Mouse (Mus musculus): ENCODE results near the gene Samsn1. TPM values are rescaled to one million over a fixed set of nuclear protein-coding genes. Genes with fewer than 3 reads are reported as not detected.

Samsn1 gene
- polyA plus RNA-seq, 1 experiment from 2014 or later: not detected

DNA sequence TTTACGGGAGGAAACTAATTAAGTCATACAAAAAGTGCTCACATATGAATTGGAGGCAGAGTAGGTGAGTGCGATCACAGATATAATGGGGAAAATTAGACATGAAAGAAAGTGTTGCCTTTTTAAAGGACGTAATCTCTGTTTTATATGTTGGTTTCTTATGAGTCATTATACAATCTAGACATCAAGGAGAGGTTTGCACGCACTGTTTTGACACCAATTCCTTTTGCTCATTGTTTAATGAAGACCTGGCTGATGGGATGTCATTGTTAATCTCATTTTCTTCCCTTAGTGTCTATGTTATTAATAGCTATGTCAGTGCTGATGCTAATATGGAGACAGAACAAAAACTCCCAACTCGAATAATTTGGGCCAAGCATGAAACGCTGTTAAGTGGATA lies 20.3 kb downstream of the Samsn1 start:
- in situ Hi-C loops (cut with MboI; ENCODE audit: low pct_unique_long_range_greater_than_20kb): no loop called here
- no peak for TF ChIP-seq CTCF (IDR thresholded peaks at IDR 0.05)
- ChIA-PET POLR2A (no interaction called here), CTCF (no interaction called here)
- H3K27me3 ChIP-seq: peaks cover 4% of the 10 kb centered on the region
- DNase-seq (ENCODE audit: low read depth, low spot score) (no peak), ATAC-seq (no peak)

DNA sequence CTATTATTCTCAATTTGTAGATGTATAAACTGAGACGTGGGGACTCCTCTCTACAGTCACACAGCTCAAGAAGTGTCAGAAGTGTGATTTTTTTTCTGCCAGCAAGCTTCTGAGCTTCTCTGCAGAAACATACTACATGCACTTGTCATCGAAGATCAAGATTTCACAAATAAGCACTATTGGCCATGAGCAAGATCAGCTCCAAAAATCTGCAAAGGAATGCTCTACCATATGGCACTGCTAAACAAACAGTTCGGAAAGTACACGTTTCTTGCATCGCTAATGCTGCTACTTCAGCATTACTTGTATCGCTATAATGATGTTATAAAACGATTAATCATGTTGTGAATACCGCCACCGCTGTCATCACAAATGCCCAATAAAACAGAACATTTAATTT lies 22.0 kb downstream of the Samsn1 start:
- TF ChIP-seq CTCF (IDR thresholded peaks at IDR 0.05): no peak
- no peak for ATAC-seq

DNA sequence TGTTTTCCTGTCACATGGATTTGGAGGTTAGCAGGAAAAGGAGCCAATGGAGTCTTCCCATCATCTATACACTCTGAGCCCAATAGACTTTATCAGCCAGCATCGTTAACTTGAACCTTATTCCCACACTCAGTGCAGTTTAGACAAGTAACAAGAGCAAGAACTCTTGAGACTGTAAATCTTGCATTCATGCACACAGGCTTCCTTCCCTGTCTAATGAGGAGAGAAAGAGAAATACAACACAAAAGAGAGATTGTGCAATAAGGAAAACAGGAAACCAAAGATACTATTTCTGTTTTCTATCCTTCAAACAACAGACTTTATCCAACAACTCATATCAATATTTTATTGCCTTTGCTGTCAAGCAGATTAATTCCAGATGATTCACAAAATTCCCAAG lies 31.9 kb downstream of the Samsn1 start:
- H3K27me3 ChIP-seq: no peaks in the 10 kb centered on the region
- ChIA-PET CTCF (no interaction called here), POLR2A (no interaction called here)
- no peak for ATAC-seq
- DNase-seq (ENCODE audit: low read depth, low spot score): no peak
- in situ Hi-C loops (cut with MboI; ENCODE audit: low pct_unique_long_range_greater_than_20kb): no loop called here
- no peak for TF ChIP-seq CTCF (IDR thresholded peaks at IDR 0.05)

More for the DNA sequence above, 22.0 kb downstream of the Samsn1 start:
- in situ Hi-C loops (cut with MboI; ENCODE audit: low pct_unique_long_range_greater_than_20kb): no loop called here
- POLR2A ChIA-PET: no interaction called here
- DNase-seq (ENCODE audit: low read depth, low spot score): no peak
- CTCF ChIA-PET: no interaction called here
- peaks cover 4% of the 10 kb centered on the region for H3K27me3 ChIP-seq

DNA sequence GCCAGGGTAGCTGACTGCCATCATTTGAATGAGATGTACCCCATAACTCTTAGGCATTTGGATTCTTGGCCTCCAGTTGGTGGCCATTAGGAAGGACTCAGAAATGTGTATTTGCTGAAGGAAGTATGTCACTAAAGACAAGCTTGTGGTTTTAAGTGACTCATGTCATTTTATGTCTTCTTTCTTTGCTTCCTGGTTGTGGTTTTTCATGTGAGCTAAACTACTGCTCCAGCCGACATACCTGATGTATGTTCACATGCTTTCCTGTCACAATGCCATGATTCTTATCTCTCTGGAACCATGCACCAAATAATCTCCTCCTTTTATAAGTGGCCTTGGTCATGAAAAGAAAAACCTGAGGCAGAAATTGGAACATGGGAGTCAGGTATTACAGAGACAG lies 38.2 kb downstream of the Samsn1 start:
- ChIA-PET POLR2A (no interaction called here), CTCF (no interaction called here)
- TF ChIP-seq CTCF (IDR thresholded peaks at IDR 0.05): no peak
- in situ Hi-C loops (cut with MboI; ENCODE audit: low pct_unique_long_range_greater_than_20kb): no loop called here
- no peaks in the 10 kb centered on the region for H3K27me3 ChIP-seq
- no peak for ATAC-seq
- no peak for DNase-seq (ENCODE audit: low read depth, low spot score)

DNA sequence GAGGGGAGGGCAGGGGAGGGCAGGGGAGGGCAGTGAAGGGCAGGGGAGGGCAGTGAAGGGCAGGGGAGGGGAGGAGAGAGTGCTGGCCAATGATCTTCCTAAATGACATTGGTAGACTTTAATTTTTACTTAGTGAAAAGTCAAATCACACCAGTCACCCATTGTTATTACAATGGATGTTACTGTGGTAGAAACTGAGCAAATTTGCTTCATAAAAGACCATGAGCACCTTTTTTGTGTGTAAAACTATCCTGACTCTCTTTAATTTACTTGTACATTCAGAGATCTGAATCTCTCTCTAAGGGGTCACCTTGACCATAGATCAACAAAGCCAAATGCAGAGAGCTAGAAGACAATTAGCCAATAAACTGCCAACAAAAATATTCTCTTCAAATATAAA lies 42.7 kb downstream of the Samsn1 start:
- ChIA-PET POLR2A (no interaction called here), CTCF (no interaction called here)
- DNase-seq (ENCODE audit: low read depth, low spot score) (no peak), ATAC-seq (no peak)
- no peaks in the 10 kb centered on the region for H3K27me3 ChIP-seq
- TF ChIP-seq CTCF (IDR thresholded peaks at IDR 0.05): no peak
- in situ Hi-C loops (cut with MboI; ENCODE audit: low pct_unique_long_range_greater_than_20kb): no loop called here

DNA sequence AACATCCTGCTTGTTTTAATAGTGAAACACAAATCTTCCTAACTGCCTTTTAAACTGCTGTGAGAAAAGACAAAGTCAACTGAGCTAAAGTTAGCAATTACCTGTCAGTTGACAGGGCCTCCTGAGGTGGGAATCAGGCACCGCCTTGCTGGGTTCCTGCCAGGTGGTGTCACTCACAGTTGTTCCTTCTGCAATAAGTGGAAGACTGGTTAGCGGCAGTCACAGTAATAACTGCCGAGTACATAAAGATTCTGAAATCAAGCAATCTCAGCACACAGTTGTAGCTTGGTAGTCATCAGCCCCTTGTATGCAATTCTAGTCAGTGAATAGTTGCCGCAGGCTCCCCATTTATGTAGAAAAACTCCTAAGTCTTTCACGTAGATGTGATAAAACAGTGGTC lies 44.3 kb downstream of the Samsn1 start:
- no peak for TF ChIP-seq CTCF (IDR thresholded peaks at IDR 0.05)
- CTCF ChIA-PET: no interaction called here
- DNase-seq (ENCODE audit: low read depth, low spot score): no peak
- in situ Hi-C loops (cut with MboI; ENCODE audit: low pct_unique_long_range_greater_than_20kb): no loop called here
- POLR2A ChIA-PET: no interaction called here
- no peak for ATAC-seq
- H3K27me3 ChIP-seq: no peaks in the 10 kb centered on the region

DNA sequence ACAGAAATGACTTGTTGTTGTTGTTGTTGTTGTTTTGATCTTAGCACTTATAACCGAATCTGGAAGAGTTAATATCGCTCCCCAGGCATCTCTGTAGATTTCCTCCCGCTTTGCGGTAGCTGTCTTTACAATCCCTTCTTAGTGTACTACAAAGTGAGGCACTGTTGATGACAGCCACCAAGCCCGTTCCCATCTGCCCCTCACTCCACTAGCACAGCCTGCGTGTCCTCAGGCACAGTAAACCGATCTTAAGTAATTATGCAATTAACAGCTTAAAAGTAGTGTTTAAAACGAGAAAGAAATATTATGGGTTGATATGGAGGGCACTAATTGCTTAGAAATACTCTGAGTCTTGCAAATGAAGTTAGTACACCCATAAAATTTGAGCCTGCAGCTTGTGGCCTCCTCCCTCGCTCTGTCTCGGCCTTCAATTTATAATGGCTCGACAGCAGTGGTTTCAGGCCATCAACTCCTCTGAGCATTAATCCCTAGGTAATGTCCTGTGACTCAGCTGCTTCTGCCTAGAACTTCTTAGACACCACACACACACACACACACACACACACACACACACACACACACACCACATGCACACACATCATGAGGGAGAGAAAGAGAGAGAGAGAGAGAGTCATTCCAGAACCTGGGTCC lies 46.3 kb downstream of the Samsn1 start:
- no peak for ATAC-seq
- in situ Hi-C loops (cut with MboI; ENCODE audit: low pct_unique_long_range_greater_than_20kb): no loop called here
- no peaks in the 10 kb centered on the region for H3K27me3 ChIP-seq
- no peak for TF ChIP-seq CTCF (IDR thresholded peaks at IDR 0.05)
- DNase-seq (ENCODE audit: low read depth, low spot score): no peak
- CTCF ChIA-PET: no interaction called here
- POLR2A ChIA-PET: no interaction called here

DNA sequence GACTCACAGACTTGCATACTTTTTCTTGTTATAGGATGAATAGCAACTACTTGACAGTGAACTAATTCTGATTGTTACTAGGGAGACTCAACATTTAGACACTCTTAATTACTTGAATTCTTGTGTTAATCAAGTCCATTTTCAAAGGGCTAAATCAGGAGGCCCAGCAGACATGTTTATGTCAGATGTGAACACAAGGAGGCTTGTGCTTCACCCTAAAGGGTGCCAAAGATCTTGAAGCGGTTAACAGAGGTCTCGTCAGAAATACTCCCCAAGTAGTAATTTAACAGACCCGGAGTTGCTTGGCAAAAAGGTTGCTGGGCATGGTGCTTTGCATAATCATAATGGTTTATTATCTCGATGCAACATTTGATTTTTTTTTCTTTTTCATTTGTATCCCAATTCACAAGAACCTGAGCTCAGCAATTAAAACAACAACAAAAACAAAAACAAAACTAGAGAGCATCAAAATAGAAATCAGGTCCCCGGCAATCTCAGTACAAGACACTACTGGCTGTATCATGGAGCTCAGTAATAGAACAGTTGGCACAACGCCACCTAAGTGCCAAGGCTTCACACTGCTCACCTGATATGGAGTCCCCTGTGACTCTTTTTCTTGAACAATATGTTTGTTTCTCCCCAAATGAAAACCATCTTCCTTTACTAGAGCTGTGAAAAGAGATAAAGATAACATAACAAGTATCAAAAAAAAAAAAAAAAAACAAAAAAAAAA lies 51.6 kb downstream of the Samsn1 start:
- POLR2A ChIA-PET: no interaction called here
- CTCF ChIA-PET: no interaction called here
- in situ Hi-C loops (cut with MboI; ENCODE audit: low pct_unique_long_range_greater_than_20kb): no loop called here

DNA sequence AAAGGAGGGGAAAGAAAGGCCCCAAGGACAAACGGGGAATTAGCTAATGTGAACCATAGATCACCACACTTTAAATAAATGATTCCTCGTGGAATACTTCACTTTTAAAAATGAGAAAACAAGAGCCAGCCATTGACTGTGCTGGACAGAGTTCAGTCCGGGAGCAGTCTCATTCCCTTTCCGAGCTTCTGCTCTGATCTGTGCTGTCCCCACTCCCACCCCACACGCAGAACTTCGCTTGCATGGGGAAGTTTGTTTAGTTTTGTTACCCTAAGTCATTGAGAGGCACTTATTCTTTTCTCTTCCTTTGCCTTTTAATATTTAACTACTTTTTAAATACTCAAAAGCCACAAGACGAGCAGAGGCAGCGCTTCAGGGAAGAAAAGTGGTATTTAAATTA lies 60.1 kb downstream of the Samsn1 start:
- no peak for DNase-seq (ENCODE audit: low read depth, low spot score)
- ATAC-seq: no peak

More for the DNA sequence above, 51.6 kb downstream of the Samsn1 start:
- DNase-seq (ENCODE audit: low read depth, low spot score) (no peak), ATAC-seq (no peak)
- TF ChIP-seq CTCF (IDR thresholded peaks at IDR 0.05): no peak
- H3K27me3 ChIP-seq: no peaks in the 10 kb centered on the region

DNA sequence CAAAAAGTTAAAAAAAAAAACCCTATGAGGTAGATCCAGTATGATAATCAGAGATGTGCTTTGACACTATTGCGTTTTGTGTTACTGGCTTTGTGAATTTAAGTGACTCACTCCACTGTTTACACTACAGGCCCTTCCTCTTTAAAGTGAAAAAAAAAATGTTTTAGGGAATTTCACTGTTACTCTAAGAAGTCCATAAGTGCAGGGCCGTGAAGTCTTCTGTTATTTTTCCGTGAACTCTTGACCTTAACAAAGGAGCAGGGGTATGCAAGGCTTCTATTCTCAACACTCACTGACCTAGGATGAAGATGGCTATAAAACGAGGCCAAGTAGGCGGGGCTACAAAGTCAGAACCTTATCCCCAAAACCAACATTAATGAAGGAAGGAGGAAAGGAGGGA lies 60.6 kb downstream of the Samsn1 start:
- DNase-seq (ENCODE audit: low read depth, low spot score) (no peak), ATAC-seq (no peak)
- in situ Hi-C loops (cut with MboI; ENCODE audit: low pct_unique_long_range_greater_than_20kb): no loop called here
- ChIA-PET POLR2A (no interaction called here), CTCF (no interaction called here)
- TF ChIP-seq CTCF (IDR thresholded peaks at IDR 0.05): no peak
- H3K27me3 ChIP-seq: no peaks in the 10 kb centered on the region

More for the DNA sequence above, 60.1 kb downstream of the Samsn1 start:
- TF ChIP-seq CTCF (IDR thresholded peaks at IDR 0.05): no peak
- ChIA-PET POLR2A (no interaction called here), CTCF (no interaction called here)
- in situ Hi-C loops (cut with MboI; ENCODE audit: low pct_unique_long_range_greater_than_20kb): no loop called here
- no peaks in the 10 kb centered on the region for H3K27me3 ChIP-seq

DNA sequence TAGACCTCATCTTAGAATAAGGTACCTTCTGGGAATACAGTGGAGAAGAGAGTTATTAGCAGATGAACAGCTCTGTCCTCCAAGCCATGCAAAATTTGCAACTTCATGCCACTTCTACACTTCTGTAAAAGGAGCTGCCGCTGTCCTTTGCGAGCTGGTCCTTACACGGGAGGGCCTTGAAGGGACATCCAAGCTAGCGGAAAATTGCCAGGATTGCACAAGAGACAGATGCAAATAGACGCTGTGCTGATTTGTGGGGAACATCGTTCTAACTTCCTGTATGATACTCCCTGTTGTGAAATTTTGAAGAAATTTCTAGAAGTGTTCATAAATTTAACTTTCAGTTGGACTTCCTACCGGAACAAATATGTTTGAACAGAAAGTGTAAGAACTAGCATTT lies 61.0 kb downstream of the Samsn1 start:
- TF ChIP-seq CTCF (IDR thresholded peaks at IDR 0.05): no peak
- in situ Hi-C loops (cut with MboI; ENCODE audit: low pct_unique_long_range_greater_than_20kb): no loop called here
- no peak for ATAC-seq
- no peaks in the 10 kb centered on the region for H3K27me3 ChIP-seq
- DNase-seq (ENCODE audit: low read depth, low spot score): no peak
- ChIA-PET CTCF (no interaction called here), POLR2A (no interaction called here)

DNA sequence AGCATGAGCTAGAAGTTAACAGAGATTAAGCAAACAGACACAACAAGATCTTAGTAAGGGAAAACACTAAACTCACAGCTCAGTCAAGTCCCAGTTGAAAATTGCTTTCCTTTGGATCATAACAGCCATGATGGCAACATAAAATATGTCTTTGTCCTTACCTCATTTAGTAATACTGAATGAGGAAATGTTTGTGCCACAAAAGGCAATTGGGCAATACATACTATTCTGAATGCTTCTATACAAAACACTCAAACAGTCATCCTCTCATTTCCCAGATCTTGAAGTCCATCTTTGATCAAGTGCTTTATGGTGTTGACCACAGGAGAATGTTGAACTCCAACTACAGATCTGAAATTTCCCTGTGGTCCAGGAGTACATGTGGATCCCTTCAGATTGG lies 88.7 kb downstream of the Samsn1 start:
- DNase-seq (ENCODE audit: low read depth, low spot score): no peak
- POLR2A ChIA-PET: no interaction called here
- CTCF ChIA-PET: no interaction called here
- TF ChIP-seq CTCF (IDR thresholded peaks at IDR 0.05): no peak
- no peaks in the 10 kb centered on the region for H3K27me3 ChIP-seq
- no peak for ATAC-seq
- in situ Hi-C loops (cut with MboI; ENCODE audit: low pct_unique_long_range_greater_than_20kb): no loop called here

All from Patski (cell line).